Mouse (Mus musculus): ENCODE measurements around the gene Gm9833.

Gene Gm9833

GRCm38 (mm10) chr3:10124071-10124470 is 36.2 kb downstream of the Gm9833 start:
- no peak for DNase-seq

DNA sequence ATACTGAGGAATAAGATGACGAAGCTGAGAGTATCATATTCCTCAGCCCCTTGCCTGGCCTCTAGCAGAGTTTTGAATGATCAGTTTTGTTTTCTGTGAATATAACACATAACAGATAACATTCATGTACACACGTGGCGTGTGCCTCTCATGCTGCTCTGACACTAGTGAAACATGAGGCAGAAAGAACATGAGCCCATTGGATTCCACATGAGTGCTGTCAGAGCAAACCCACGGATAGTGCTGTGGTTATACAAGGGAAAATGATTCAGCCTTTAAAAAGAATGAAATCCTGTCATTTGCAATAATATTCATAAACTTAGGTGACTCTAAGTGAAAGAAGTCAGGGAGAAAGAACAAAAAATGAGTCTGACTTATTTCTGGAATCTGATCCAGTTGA is 37.4 kb downstream of the Gm9833 start:
- DNase-seq: no peak

DNA sequence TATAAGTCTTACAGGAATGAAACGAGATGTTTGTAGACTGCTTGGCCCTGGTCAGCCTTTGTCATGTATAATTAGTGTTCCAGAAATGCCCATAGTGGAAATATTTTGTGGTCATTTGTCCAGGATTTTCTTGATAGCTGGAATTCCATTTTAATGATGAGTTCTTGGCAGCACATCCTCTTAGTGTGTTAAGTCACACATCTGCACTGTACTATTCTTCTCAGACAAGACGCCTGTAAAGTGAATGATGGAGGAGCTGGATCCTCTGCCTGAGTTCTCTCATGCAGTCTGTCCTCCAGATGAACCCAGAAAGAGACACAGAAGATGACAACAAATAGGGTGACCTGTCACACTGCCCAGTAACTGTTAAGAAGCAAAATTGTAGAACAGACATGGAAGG is 38.1 kb downstream of the Gm9833 start:
- DNase-seq: no peak

DNA sequence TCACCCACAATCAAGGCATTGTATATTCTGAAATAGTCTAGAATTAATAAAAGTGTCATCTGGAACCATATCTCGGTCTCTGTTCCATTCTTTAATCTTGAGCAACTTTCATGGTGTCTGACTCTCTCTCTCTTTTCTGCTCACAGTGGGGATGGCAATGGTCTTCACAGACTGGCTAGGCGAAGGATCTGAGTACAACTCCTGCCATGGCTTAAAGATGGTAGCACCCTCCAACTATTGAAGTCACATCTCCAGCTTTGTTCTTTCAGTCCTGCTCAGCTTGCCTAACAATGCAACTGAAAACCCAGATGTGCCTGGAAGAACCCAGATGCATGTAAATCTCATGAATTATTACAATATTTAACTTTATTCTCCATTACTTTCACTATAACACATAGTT is 38.6 kb downstream of the Gm9833 start:
- no peak for DNase-seq

DNA sequence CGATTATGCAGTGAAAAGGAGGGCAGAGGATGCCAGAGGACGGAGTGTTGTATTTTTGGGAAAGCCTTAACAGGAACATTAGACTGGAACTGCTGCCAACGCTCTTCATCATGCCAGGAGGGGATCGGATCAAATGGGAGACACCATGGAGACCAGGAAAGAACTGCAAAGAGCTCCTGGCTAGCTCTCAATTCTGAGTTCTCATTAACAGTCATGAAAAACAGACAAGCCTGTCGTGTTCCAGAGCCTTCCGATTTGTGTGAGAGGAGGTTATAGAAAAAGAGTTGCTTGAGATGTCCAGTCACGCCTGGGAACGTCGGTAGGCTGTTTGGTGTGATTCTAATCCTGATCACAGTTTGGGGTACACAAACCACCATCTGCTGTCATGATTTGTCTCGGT is 39.0 kb downstream of the Gm9833 start:
- no peak for DNase-seq

- no peak for DNase-seq
These were observed 39.6 kb downstream of the Gm9833 start for GRCm38 (mm10) chr3:10127505-10127904.
